Mouse (Mus musculus) brain, embryonic 14.5 days (tissue): ENCODE data around the gene Olfr812. TPM values are rescaled to one million over a fixed set of nuclear protein-coding genes. Genes with fewer than 3 reads are reported as not detected.
"Not testable (repeated sequence)": the region's sequence is repeated elsewhere in the genome, so short reads cannot be mapped to it uniquely, and the experiment has no call there.

Source experiments
- DNase-seq: peaks from one replicate; pipeline ENCODE4 v3.0.0-alpha.2; 2011; ENCODE audit warnings: low read depth
- CTCF ChIP-seq: fragments of 200-500 bp; IDR thresholded peaks from 2 replicates; pipeline ENCODE4 v1.5.1; 2012; ENCODE audit warnings: inconsistent platforms, mild to moderate bottlenecking, moderate library complexity, borderline replicate concordance; ENCODE audit not compliant: insufficient read depth, insufficient read length; ENCODE audit errors: extremely low read depth
- POLR2A ChIP-seq: fragments of 200-500 bp; IDR thresholded peaks from 2 replicates; pipeline ENCODE4 v1.6.1; 2012; ENCODE audit warnings: mild to moderate bottlenecking, inconsistent platforms, borderline replicate concordance; ENCODE audit not compliant: poor library complexity, insufficient read depth, insufficient read length, severe bottlenecking; ENCODE audit errors: extremely low read depth
- polyA plus RNA-seq: library from polyadenylated mRNA; depleted of rRNA; stranded (reverse); fragments of >200 nt; gene quantifications from 2 replicates; pipeline ENCODE4 v1.2.3, GENCODE M21; 2012; rRNA removed

Gene Olfr812
- polyA plus RNA-seq = not detected in 2 replicates

- TF ChIP-seq CTCF = no peak
- no peak for TF ChIP-seq POLR2A
- DNase-seq = peak; percentile 5
These were observed at the start of gene Olfr812 for GRCm38 (mm10) chr10:129845994-129846393. TSS of gene Olfr812 (minus strand) at chr10:129846094.

- no peak for DNase-seq
- TF ChIP-seq CTCF = no peak
- TF ChIP-seq POLR2A = no peak
These were observed 40.0 kb upstream of the Olfr812 start for GRCm38 (mm10) chr10:129885934-129886333.

GRCm38 (mm10) chr10:129885496-129885895, 39.6 kb upstream of the Olfr812 start:
- DNase-seq = not testable (repeated sequence)

GRCm38 (mm10) chr10:129879751-129880150, 33.9 kb upstream of the Olfr812 start, which contains the start of gene Olfr814:
TSS of gene Olfr814 (minus strand) at chr10:129879851.
- DNase-seq = not testable (repeated sequence)

- TF ChIP-seq POLR2A (no peak), CTCF (no peak)
- DNase-seq = no peak
These were observed 9.2 kb upstream of the Olfr812 start, which contains the start of gene Olfr813 for GRCm38 (mm10) chr10:129855067-129855466. TSS of gene Olfr813 (plus strand) at chr10:129855367.

DNA sequence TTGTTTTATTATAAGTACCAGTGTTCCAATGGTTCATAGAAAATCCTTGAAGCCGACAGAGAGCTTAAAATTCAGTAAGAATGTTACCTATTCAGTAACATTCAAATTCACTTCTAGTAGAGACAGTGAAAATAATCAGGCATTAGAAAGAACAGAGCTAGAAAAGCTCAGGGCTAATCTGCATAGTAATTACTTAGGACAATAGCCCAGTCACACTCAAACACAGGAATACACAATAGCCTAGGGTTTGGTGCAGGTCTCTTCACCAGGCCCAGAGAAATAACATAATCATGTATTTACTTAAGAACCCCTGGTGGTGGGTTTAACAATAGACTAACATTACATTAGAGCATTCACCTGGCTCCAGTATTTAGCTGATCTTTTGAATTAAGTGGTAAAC, 1.4 kb upstream of the Olfr812 start:
- DNase-seq = peak; percentile 14
- TF ChIP-seq POLR2A (no peak), CTCF (no peak)

- DNase-seq = no peak
- TF ChIP-seq POLR2A (no peak), CTCF (no peak)
These were observed 41.6 kb downstream of the Olfr812 start, which contains the start of gene Olfr811 for GRCm38 (mm10) chr10:129804296-129804695. TSS of gene Olfr811 (minus strand) at chr10:129804396.

DNA sequence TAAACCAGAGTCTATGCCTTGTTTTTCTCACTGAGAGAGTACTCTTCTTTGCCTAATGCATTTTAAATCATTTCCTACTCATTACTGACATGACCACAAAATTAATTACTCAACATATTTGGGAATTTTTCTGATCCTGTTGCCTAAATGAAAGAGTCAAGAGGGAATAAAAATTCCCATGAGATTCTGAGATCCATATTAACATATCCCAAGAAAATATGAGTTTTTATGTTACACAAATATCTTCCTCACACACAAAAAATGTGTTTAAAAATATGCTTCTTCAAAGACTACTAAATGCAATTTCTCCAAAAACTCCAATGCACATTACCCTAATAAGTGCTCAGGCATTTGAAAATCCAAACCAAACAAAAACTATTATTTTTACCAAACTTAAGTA, 51.1 kb downstream of the Olfr812 start, which contains the start of gene Olfr810:
Gene Olfr810, minus strand, starts transcription at position 101 of the 400 bp plus-strand sequence.
- DNase-seq = no peak
- TF ChIP-seq CTCF = no peak
- TF ChIP-seq POLR2A = no peak

Other genes starting within 250 kb of the Olfr812 start
- not detected in 2 replicates for gene Olfr796, start 233.5 kb downstream of the Olfr812 start, polyA plus RNA-seq
- gene Olfr798, start 218.2 kb downstream of the Olfr812 start, polyA plus RNA-seq = not detected in 2 replicates
- not detected in 2 replicates for gene Olfr799, start 208.6 kb downstream of the Olfr812 start, polyA plus RNA-seq
- not detected in 2 replicates for gene Olfr800, start 188.4 kb downstream of the Olfr812 start, polyA plus RNA-seq
- not detected in 2 replicates for gene Olfr801, start 172.2 kb downstream of the Olfr812 start, polyA plus RNA-seq
- gene Olfr802, start 157.9 kb downstream of the Olfr812 start, polyA plus RNA-seq = not detected in 2 replicates
- not detected in 2 replicates for gene Olfr803, start 151.8 kb downstream of the Olfr812 start, polyA plus RNA-seq
- gene Olfr804, start 142.9 kb downstream of the Olfr812 start, polyA plus RNA-seq = not detected in 2 replicates
- gene Olfr805, start 116.7 kb downstream of the Olfr812 start, polyA plus RNA-seq = not detected in 2 replicates
- gene Olfr806, start 104.2 kb downstream of the Olfr812 start, polyA plus RNA-seq = not detected in 2 replicates
- not detected in 2 replicates for gene Olfr807, start 88.3 kb downstream of the Olfr812 start, polyA plus RNA-seq
- not detected in 2 replicates for gene Olfr808, start 80.6 kb downstream of the Olfr812 start, polyA plus RNA-seq
- not detected in 2 replicates for gene Olfr809, start 71.5 kb downstream of the Olfr812 start, polyA plus RNA-seq
- gene Olfr810, start 51.2 kb downstream of the Olfr812 start, polyA plus RNA-seq = not detected in 2 replicates
- gene Olfr811, start 41.7 kb downstream of the Olfr812 start, polyA plus RNA-seq = not detected in 2 replicates
- not detected in 2 replicates for gene Olfr813, start 9.3 kb upstream of the Olfr812 start, polyA plus RNA-seq
- not detected in 2 replicates for gene Olfr814, start 33.8 kb upstream of the Olfr812 start, polyA plus RNA-seq
- not detected in 2 replicates for gene Olfr815, start 59.8 kb upstream of the Olfr812 start, polyA plus RNA-seq
- gene Olfr816, start 69.5 kb upstream of the Olfr812 start, polyA plus RNA-seq = not detected in 2 replicates
- gene Olfr818, start 103.0 kb upstream of the Olfr812 start, polyA plus RNA-seq = not detected in 2 replicates
- not detected in 2 replicates for gene Olfr819, start 121.2 kb upstream of the Olfr812 start, polyA plus RNA-seq
- not detected in 2 replicates for gene Olfr247, start 130.0 kb upstream of the Olfr812 start, polyA plus RNA-seq
- gene Gm10310, start 139.0 kb upstream of the Olfr812 start, polyA plus RNA-seq = not detected in 2 replicates
- not detected in 2 replicates for gene Olfr820, start 166.5 kb upstream of the Olfr812 start, polyA plus RNA-seq
- gene Olfr821, start 184.3 kb upstream of the Olfr812 start, polyA plus RNA-seq = not detected in 2 replicates
- not detected in 2 replicates for gene Olfr822, start 225.1 kb upstream of the Olfr812 start, polyA plus RNA-seq